Mouse (Mus musculus) small intestine, adult 2 months (tissue): ENCODE data around the gene Fkbp1b. TPM values are rescaled to one million over a fixed set of nuclear protein-coding genes. Genes with fewer than 3 reads are reported as not detected.
A peak's percentile ranks its signal among the peaks of the same experiment; 100 is the strongest.

Source experiments
- H3K27ac ChIP-seq: fragments of 200-500 bp; 2 replicates; pipeline ENCODE4 v1.5.1; 2012; ENCODE audit warnings: low read depth, low read length, control low read depth, inconsistent platforms; ENCODE audit not compliant: insufficient read depth
- H3K27me3 ChIP-seq: fragments of 200-500 bp; 2 replicates; pipeline ENCODE4 v1.6.1; 2012; ENCODE audit warnings: mild to moderate bottlenecking, moderate library complexity, low read length, inconsistent platforms; ENCODE audit not compliant: control insufficient read depth, insufficient read depth
- H3K36me3 ChIP-seq: fragments of 200-500 bp; 2 replicates; pipeline ENCODE4 v1.6.1; 2012; ENCODE audit warnings: mild to moderate bottlenecking, low read length, control low read depth, inconsistent platforms; ENCODE audit not compliant: control insufficient read depth, insufficient read depth
- H3K4me1 ChIP-seq: fragments of 200-500 bp; 2 replicates; pipeline ENCODE4 v1.6.1; 2012; ENCODE audit warnings: low read length, inconsistent platforms, mixed read lengths; ENCODE audit not compliant: control insufficient read depth, insufficient read depth, insufficient read length
- H3K4me3 ChIP-seq: fragments of 200-500 bp; 2 replicates; pipeline ENCODE4 v1.5.1; 2012; ENCODE audit warnings: low read depth, mild to moderate bottlenecking, control low read depth, inconsistent platforms, low read length, moderate library complexity
- CTCF ChIP-seq: fragments of 200-500 bp; IDR thresholded peaks from 2 replicates; pipeline ENCODE4 v1.5.1; 2012; ENCODE audit warnings: low read depth, mild to moderate bottlenecking, control low read depth, inconsistent platforms, low read length, moderate library complexity, mixed read lengths; ENCODE audit not compliant: insufficient replicate concordance, insufficient read length; ENCODE audit errors: extremely low read depth
- POLR2A ChIP-seq: fragments of 200-500 bp; IDR thresholded peaks from 2 replicates; pipeline ENCODE4 v1.6.1; 2012; ENCODE audit warnings: low read depth, mild to moderate bottlenecking, control low read depth, inconsistent platforms, low read length, moderate library complexity
- WGBS: fragments of 180-500 bp; shearing (Covaris S2); methylation state at CpG from one replicate; pipeline ENCODE4 v1.1.7; 2018; 5-methylcytosine and 5-hydroxymethylcytosine counted together
- polyA plus RNA-seq: library from polyadenylated mRNA; depleted of rRNA; stranded (reverse); fragments of >200 nt; gene quantifications from 2 replicates; pipeline ENCODE4 v1.2.3, GENCODE M21; 2012

Fkbp1b gene
- polyA plus RNA-seq, 1 experiment = 1.7 TPM

DNA sequence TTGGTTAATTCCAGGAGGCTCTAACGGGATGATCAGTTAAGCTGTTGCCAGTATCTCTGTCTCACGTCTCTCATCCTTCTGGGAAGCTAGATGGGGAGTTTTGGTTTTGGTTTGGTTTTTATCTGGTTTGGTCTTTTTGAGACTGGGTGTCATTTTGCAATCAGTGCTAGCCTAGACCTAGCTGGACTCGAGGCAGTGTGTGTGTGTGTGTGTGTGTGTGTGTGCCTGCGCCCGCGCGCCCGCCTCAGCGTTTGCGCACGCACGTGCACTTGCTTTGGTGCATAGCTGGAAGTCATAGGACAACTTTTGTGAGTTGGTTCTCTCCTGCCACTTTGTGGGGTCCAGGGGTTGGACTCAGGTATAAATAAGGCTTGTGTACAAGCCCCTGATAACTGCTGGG, 2.4 kb upstream of the Fkbp1b start:
- no peak for TF ChIP-seq CTCF
- no peak for TF ChIP-seq POLR2A
- H3K27ac ChIP-seq = no peak overlapping the region
- WGBS = under 1% methylated on average over 12 of the region's 12 CpGs

GRCm38 (mm10) chr12:4842890-4843597, 1.7 kb upstream of the Fkbp1b start, which contains the start of gene Wdcp:
TSS of gene Wdcp (plus strand) at chr12:4843303.
- under 1% methylated on average over 30 of the region's 30 CpGs for WGBS
- H3K4me3 ChIP-seq = peak within 1 kb of the TSS; percentile 97
- peak within 1 kb of the TSS; percentile 52; the same call in 1 of the 2 replicates for H3K27ac ChIP-seq
- no peaks in the 10 kb centered on the region; the same call in 1 of the 2 replicates for H3K27me3 ChIP-seq
- peak; percentile 41; the same call in 1 of the 2 replicates for TF ChIP-seq POLR2A
- no peak for TF ChIP-seq CTCF
- no peaks in the 10 kb centered on the region for H3K36me3 ChIP-seq
- peaks cover 6% of the 10 kb centered on the region for H3K4me1 ChIP-seq

More for the DNA sequence above, 2.4 kb upstream of the Fkbp1b start:
- H3K36me3 ChIP-seq = no peaks in the 10 kb centered on the region
- H3K4me3 ChIP-seq = peak overlapping the region; percentile 49
- no peaks in the 10 kb centered on the region; the same call in 1 of the 2 replicates for H3K27me3 ChIP-seq
- H3K4me1 ChIP-seq = peaks cover 6% of the 10 kb centered on the region

GRCm38 (mm10) chr12:4842456-4842855, 1.1 kb upstream of the Fkbp1b start:
- WGBS = 91% methylated on average over 8 of the region's 8 CpGs
- Histone ChIP-seq H3K36me3 (no peaks in the 10 kb centered on the region), H3K4me1 (peaks cover 6% of the 10 kb centered on the region), H3K4me3 (no peak overlapping the region), H3K27me3 (no peaks in the 10 kb centered on the region; the same call in 1 of the 2 replicates), H3K27ac (no peak overlapping the region)
- TF ChIP-seq CTCF (no peak), POLR2A (no peak)

DNA sequence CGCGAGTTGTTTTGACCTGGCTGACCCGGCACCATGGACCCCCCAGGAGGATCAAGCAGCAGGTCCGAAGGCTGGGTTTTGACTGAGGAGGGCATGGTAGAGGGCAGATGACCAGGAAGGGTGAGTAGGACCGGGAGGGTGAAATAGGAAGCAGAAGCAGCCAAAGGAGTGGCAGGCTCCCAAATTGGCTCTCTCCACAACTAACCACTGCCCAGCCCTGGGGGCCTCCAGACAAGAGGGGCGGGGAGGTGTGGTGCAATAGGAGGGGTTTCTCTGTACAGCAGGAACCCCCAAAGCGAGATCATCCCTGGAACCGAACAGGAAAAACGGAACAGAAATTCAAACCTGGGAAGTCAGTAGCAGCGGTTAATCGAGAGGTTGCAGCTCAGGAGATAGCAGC, 650 bp downstream of the Fkbp1b start:
- H3K27me3 ChIP-seq = no peaks in the 10 kb centered on the region; the same call in 1 of the 2 replicates
- no peaks in the 10 kb centered on the region for H3K36me3 ChIP-seq
- H3K27ac ChIP-seq = no peak overlapping the region
- H3K4me3 ChIP-seq = peak overlapping the region; percentile 65
- TF ChIP-seq CTCF = no peak
- no peak for TF ChIP-seq POLR2A
- H3K4me1 ChIP-seq = peaks cover 11% of the 10 kb centered on the region
- WGBS = 7% methylated on average over 11 of the region's 11 CpGs

GRCm38 (mm10) chr12:4840010-4840409, 1.4 kb downstream of the Fkbp1b start:
- 48% methylated on average over 6 of the region's 6 CpGs for WGBS
- no peak overlapping the region for H3K27ac ChIP-seq
- peaks cover 11% of the 10 kb centered on the region for H3K4me1 ChIP-seq
- no peaks in the 10 kb centered on the region; the same call in 1 of the 2 replicates for H3K27me3 ChIP-seq
- TF ChIP-seq CTCF = no peak
- no peak for TF ChIP-seq POLR2A
- no peak overlapping the region for H3K4me3 ChIP-seq
- no peaks in the 10 kb centered on the region for H3K36me3 ChIP-seq

GRCm38 (mm10) chr12:4836959-4837358, 4.4 kb downstream of the Fkbp1b start:
- WGBS = 36% methylated on average over 4 of the region's 4 CpGs
- Histone ChIP-seq H3K4me3 (no peak overlapping the region), H3K27me3 (no peaks in the 10 kb centered on the region; the same call in 1 of the 2 replicates), H3K36me3 (no peaks in the 10 kb centered on the region), H3K27ac (no peak overlapping the region), H3K4me1 (peaks cover 11% of the 10 kb centered on the region)
- TF ChIP-seq POLR2A (no peak), CTCF (no peak)

- H3K27me3 ChIP-seq = no peaks in the 10 kb centered on the region
- H3K4me1 ChIP-seq = no peaks in the 10 kb centered on the region
- TF ChIP-seq POLR2A (no peak), CTCF (no peak)
- WGBS = 79% methylated on average over 3 of the region's 3 CpGs
- H3K27ac ChIP-seq = no peak overlapping the region
- H3K4me3 ChIP-seq = no peak overlapping the region
- H3K36me3 ChIP-seq = peaks cover 28% of the 10 kb centered on the region
Measured at GRCm38 (mm10) chr12:4827256-4827655, 14.1 kb downstream of the Fkbp1b start.
